Mouse (Mus musculus) limb, embryonic 14.5 days (tissue): ENCODE data around the gene Limd2. TPM values are rescaled to one million over a fixed set of nuclear protein-coding genes. Genes with fewer than 3 reads are reported as not detected.

Experiments
- ATAC-seq: fragments of 200-750 bp; cut with Nextera tagmentation; 2 replicates; pipeline ENCODE4 v1.8.0; 2017; ENCODE audit warnings: low read depth, moderate number of reproducible peaks, moderate TSS enrichment; ENCODE audit not compliant: low FRiP score
- DNase-seq: peaks from one replicate; pipeline ENCODE4 v3.0.0-alpha.2; 2015; ENCODE audit warnings: low spot score
- H3K27ac ChIP-seq: fragments of 300-500 bp; sonication (generic); replicated peaks from 2 replicates; pipeline ENCODE4 v1.5.1; 2014; ENCODE audit warnings: low read depth, mild to moderate bottlenecking, low read length, moderate library complexity, mixed read lengths
- H3K27me3 ChIP-seq: fragments of 300-500 bp; sonication (generic); 2 replicates; pipeline ENCODE4 v1.6.1; 2014; ENCODE audit warnings: low read length, mixed read lengths; ENCODE audit not compliant: control insufficient read depth, insufficient read depth
- H3K36me3 ChIP-seq: fragments of 300-500 bp; sonication (generic); 2 replicates; pipeline ENCODE4 v1.6.1; 2014; ENCODE audit warnings: mild to moderate bottlenecking, low read length, moderate library complexity, mixed read lengths; ENCODE audit not compliant: control insufficient read depth, insufficient read depth
- H3K4me1 ChIP-seq: fragments of 300-500 bp; sonication (generic); 2 replicates; pipeline ENCODE4 v1.6.1; 2014; ENCODE audit warnings: antibody characterized with exemption, low read length, mixed read lengths; ENCODE audit not compliant: control insufficient read depth, insufficient read depth
- H3K4me2 ChIP-seq: fragments of 300-500 bp; sonication (generic); replicated peaks from 2 replicates; pipeline ENCODE4 v1.6.1; 2014; ENCODE audit warnings: low read depth, mild to moderate bottlenecking, low read length, moderate library complexity; ENCODE audit not compliant: severe bottlenecking
- H3K4me3 ChIP-seq: fragments of 300-500 bp; sonication (generic); replicated peaks from 2 replicates; pipeline ENCODE4 v1.5.1; 2014; ENCODE audit warnings: low read length
- H3K9ac ChIP-seq: fragments of 300-500 bp; sonication (generic); 2 replicates; pipeline ENCODE4 v1.6.1; 2014; ENCODE audit warnings: mild to moderate bottlenecking, low read depth, low read length, moderate library complexity; ENCODE audit not compliant: severe bottlenecking
- H3K9me3 ChIP-seq: fragments of 300-500 bp; sonication (generic); 2 replicates; pipeline ENCODE4 v1.6.1; 2016; ENCODE audit warnings: low read length; ENCODE audit not compliant: control insufficient read depth
- POLR2A ChIP-seq: fragments of 200-500 bp; IDR thresholded peaks from 2 replicates; pipeline ENCODE4 v1.8.0; 2012; ENCODE audit warnings: inconsistent platforms, mild to moderate bottlenecking, moderate library complexity, borderline replicate concordance; ENCODE audit not compliant: insufficient read depth, insufficient read length; ENCODE audit errors: extremely low read depth
- WGBS: fragments of 180-500 bp; shearing (Covaris S2); extraction: QIAGEN DNeasy Blood & Tissue Kit; methylation state at CpG from one replicate; pipeline ENCODE4 v1.1.7; 2014; 5-methylcytosine and 5-hydroxymethylcytosine counted together
- polyA plus RNA-seq, 2 experiments: library from polyadenylated mRNA; depleted of rRNA in 1 of 2; stranded (reverse) in 1 of 2; unstranded in 1 of 2; fragments of >200 nt; fragmentation: Nextera tagmentation in 1 of 2; extraction: Ambion mirVana in 1 of 2; gene quantifications; 2 replicates each; pipeline versions ENCODE4 v1.2.1 to v1.2.3; 2012 to 2014

Gene Limd2
- polyA plus RNA-seq, 2 experiments, result 148 to 237 TPM

GRCm38 (mm10) chr11:106173228-106173627 is 12.6 kb upstream of the Limd2 start:
- DNase-seq (no peak), ATAC-seq (no peak)
- 89% methylated on average over 2 of the region's 2 CpGs for WGBS
- TF ChIP-seq POLR2A, result no peak
- Histone ChIP-seq H3K36me3 (peaks cover 27% of the 10 kb centered on the region), H3K4me3 (no peak overlapping the region), H3K27ac (no peak overlapping the region), H3K9ac (no peak overlapping the region), H3K27me3 (no peaks in the 10 kb centered on the region), H3K4me1 (no peaks in the 10 kb centered on the region), H3K9me3 (no peaks in the 10 kb centered on the region), H3K4me2 (no peak overlapping the region)

- Histone ChIP-seq H3K27ac (no peak overlapping the region), H3K4me2 (no peak overlapping the region), H3K9ac (no peak overlapping the region), H3K9me3 (no peaks in the 10 kb centered on the region), H3K4me1 (no peaks in the 10 kb centered on the region), H3K4me3 (no peak overlapping the region), H3K27me3 (no peaks in the 10 kb centered on the region), H3K36me3 (peaks cover 45% of the 10 kb centered on the region)
- ATAC-seq, result no peak
- WGBS, result 72% methylated on average over 7 of the region's 7 CpGs
- DNase-seq, result no peak
- no peak for TF ChIP-seq POLR2A
These were observed 10.1 kb upstream of the Limd2 start for GRCm38 (mm10) chr11:106170807-106171206.

- H3K4me3 ChIP-seq, result no peak overlapping the region
- no peak overlapping the region for H3K4me2 ChIP-seq
- H3K9me3 ChIP-seq, result no peaks in the 10 kb centered on the region
- 85% methylated on average over 5 of the region's 5 CpGs for WGBS
- no peak overlapping the region for H3K27ac ChIP-seq
- H3K9ac ChIP-seq, result no peak overlapping the region
- no peaks in the 10 kb centered on the region for H3K27me3 ChIP-seq
- DNase-seq (no peak), ATAC-seq (no peak)
- TF ChIP-seq POLR2A, result no peak
- H3K4me1 ChIP-seq, result no peaks in the 10 kb centered on the region
- H3K36me3 ChIP-seq, result peaks cover 65% of the 10 kb centered on the region
These were observed 6.8 kb upstream of the Limd2 start for GRCm38 (mm10) chr11:106167435-106167834.

- Histone ChIP-seq H3K4me1 (peaks cover 12% of the 10 kb centered on the region), H3K4me3 (no peak overlapping the region), H3K9ac (no peak overlapping the region), H3K27me3 (no peaks in the 10 kb centered on the region), H3K27ac (no peak overlapping the region), H3K4me2 (no peak overlapping the region), H3K9me3 (no peaks in the 10 kb centered on the region), H3K36me3 (peaks cover 52% of the 10 kb centered on the region)
- no peak for TF ChIP-seq POLR2A
- ATAC-seq (no peak), DNase-seq (no peak)
- WGBS, result 89% methylated on average over 16 of the region's 16 CpGs
These were observed 4.0 kb upstream of the Limd2 start for GRCm38 (mm10) chr11:106164601-106165180.

GRCm38 (mm10) chr11:106163546-106163945 is 2.9 kb upstream of the Limd2 start:
- Histone ChIP-seq H3K4me3 (no peak overlapping the region), H3K27me3 (no peaks in the 10 kb centered on the region), H3K9ac (no peak overlapping the region), H3K9me3 (no peaks in the 10 kb centered on the region), H3K4me1 (peaks cover 16% of the 10 kb centered on the region), H3K4me2 (no peak overlapping the region), H3K36me3 (peaks cover 51% of the 10 kb centered on the region), H3K27ac (no peak overlapping the region)
- ATAC-seq, result no peak
- 77% methylated on average over 4 of the region's 4 CpGs for WGBS
- no peak for DNase-seq
- no peak for TF ChIP-seq POLR2A

- no peak for DNase-seq
These were observed 1.6 kb upstream of the Limd2 start for GRCm38 (mm10) chr11:106162237-106162636.

More at GRCm38 (mm10) chr11:106162237-106162636, 1.6 kb upstream of the Limd2 start:
- H3K36me3 ChIP-seq, result peaks cover 54% of the 10 kb centered on the region
- TF ChIP-seq POLR2A, result no peak
- ATAC-seq, result no peak
- no peak overlapping the region for H3K4me3 ChIP-seq
- H3K9me3 ChIP-seq, result no peaks in the 10 kb centered on the region
- no peak overlapping the region for H3K27ac ChIP-seq
- 63% methylated on average over 2 of the region's 2 CpGs for WGBS
- no peak overlapping the region for H3K9ac ChIP-seq
- no peak overlapping the region for H3K4me2 ChIP-seq
- H3K27me3 ChIP-seq, result no peaks in the 10 kb centered on the region
- H3K4me1 ChIP-seq, result peaks cover 21% of the 10 kb centered on the region
